Comparison of ENCODE assay signal across 28 mouse cellular contexts in genomic region chr17:46060253-46060652, GRCm38 (mm10). TPM values are rescaled to one million over a fixed set of nuclear protein-coding genes. Genes with fewer than 3 reads are reported as not detected.
DNase-seq lines count a peak whose midpoint lies in the region; ATAC-seq and TF ChIP-seq lines count a peak whose summit lies in the region.
"Had no signal": no experiment of that assay in that cellular context is flagged by ENCODE, and none has a peak within 500 bp of the region (broad histone marks: within the 10 kb centered on the region; RNA-seq: fewer than 3 reads in every experiment).

No protein-coding gene starts in this region.

- H3K4me1 ChIP-seq in kidney, adult 2 months (ENCODE audit: control insufficient read depth, insufficient read depth, low read length): peaks cover 7% of the 10 kb centered on the region; the same call in 1 of the 2 replicates
- H3K4me1 ChIP-seq in kidney, embryonic 15.5 days: peaks cover 28% of the 10 kb centered on the region

- peak; percentile 7 for DNase-seq in gastrocnemius, adult 2 months
- no peak for DNase-seq in gastrocnemius, postnatal 10 days
- peak; percentile 68 for DNase-seq in kidney, adult 2 months
- DNase-seq in urinary bladder, postnatal 14 days (ENCODE audit: low spot score): peak; percentile 25
- no peak for DNase-seq in urinary bladder, adult 2 months (ENCODE audit: low spot score)
- DNase-seq in kidney, postnatal 36 days: peak; percentile 41 to 43
- DNase-seq: adrenal gland, postnatal 10 days; adrenal gland, postnatal 36 days; B cell, adult 2 months; cerebellum, adult 11 months; cerebellum, adult 2 months; cerebellum, adult 9-11 months; cerebellum, postnatal 25 days; forebrain, postnatal 0 days; gastrocnemius, postnatal 36 days; heart, adult 2 months; heart, postnatal 14 days; heart, postnatal 4 days had no signal

- no peaks in the 10 kb centered on the region for H3K9me3 ChIP-seq in kidney, embryonic 15.5 days (replicated peaks)
- H3K9me3 ChIP-seq: embryonic facial prominence, embryonic 12.5 days; embryonic facial prominence, embryonic 15.5 days; G1E; heart, embryonic 10.5 days; heart, embryonic 13.5 days had no signal

- no peaks in the 10 kb centered on the region for H3K36me3 ChIP-seq in kidney, adult 2 months (ENCODE audit: control insufficient read depth, insufficient read depth, low read length)
- H3K36me3 ChIP-seq in kidney, embryonic 15.5 days: no peaks in the 10 kb centered on the region
- H3K36me3 ChIP-seq: embryonic facial prominence, embryonic 12.5 days; embryonic facial prominence, embryonic 15.5 days; G1E; heart, embryonic 10.5 days; heart, embryonic 13.5 days had no signal

- H3K4me3 ChIP-seq in gastrocnemius, adult 2 months: no peak overlapping the region
- no peak overlapping the region for H3K4me3 ChIP-seq in kidney, adult 2 months (ENCODE audit: insufficient read depth, low read depth, low read length)
- H3K4me3 ChIP-seq in kidney, embryonic 15.5 days (replicated peaks): no peak overlapping the region
- H3K4me3 ChIP-seq: embryonic facial prominence, embryonic 12.5 days; embryonic facial prominence, embryonic 15.5 days; heart, adult 2 months; heart, embryonic 10.5 days; heart, embryonic 13.5 days had no signal

- intact Hi-C loops in gastrocnemius, adult 2 months (cut with DNase I): no loop called here

- H3K27ac ChIP-seq in gastrocnemius, adult 2 months: no peak overlapping the region
- H3K27ac ChIP-seq in kidney, adult 2 months (ENCODE audit: insufficient read depth, low read depth, low read length): peak overlapping the region; percentile 15; the same call in 1 of the 2 replicates
- H3K27ac ChIP-seq in kidney, embryonic 15.5 days: no peak overlapping the region
- H3K27ac ChIP-seq: embryonic facial prominence, embryonic 12.5 days; embryonic facial prominence, embryonic 15.5 days; heart, adult 2 months; heart, embryonic 10.5 days; heart, embryonic 13.5 days; hindbrain, embryonic 14.5 days had no signal

- no peak for ATAC-seq in kidney, embryonic 15.5 days (replicated peaks; ENCODE audit: low FRiP score)
- no peak for ATAC-seq in megakaryocyte progenitor cell, adult 5-6 weeks (replicated peaks; ENCODE audit: poor library complexity)
- ATAC-seq: forebrain, embryonic 14.5 days; forebrain, postnatal 0 days; Patski had no signal

- no peak overlapping the region for H3K9ac ChIP-seq in kidney, embryonic 15.5 days
- H3K9ac ChIP-seq: embryonic facial prominence, embryonic 12.5 days; embryonic facial prominence, embryonic 15.5 days; forebrain, postnatal 0 days; heart, embryonic 13.5 days; hindbrain, embryonic 14.5 days had no signal

- 52% methylated on average over 3 of the region's 3 CpGs for WGBS in kidney, adult 2 months
- WGBS in kidney, embryonic 15.5 days: 69% methylated on average over 3 of the region's 3 CpGs

- H3K27me3 ChIP-seq in kidney, adult 2 months (replicated peaks; ENCODE audit: control insufficient read depth, insufficient read depth, low read length): no peaks in the 10 kb centered on the region
- H3K27me3 ChIP-seq in kidney, embryonic 15.5 days: no peaks in the 10 kb centered on the region
- H3K27me3 ChIP-seq: embryonic facial prominence, embryonic 12.5 days; embryonic facial prominence, embryonic 15.5 days had no signal

- no peak overlapping the region for H3K4me2 ChIP-seq in kidney, embryonic 15.5 days
- H3K4me2 ChIP-seq: embryonic facial prominence, embryonic 12.5 days; embryonic facial prominence, embryonic 15.5 days; heart, embryonic 13.5 days; hindbrain, embryonic 14.5 days had no signal

- TF ChIP-seq CTCF in gastrocnemius, adult 2 months (IDR thresholded peaks at IDR 0.05): no peak
- no peak for TF ChIP-seq CTCF in kidney, adult 2 months (conservative IDR thresholded peaks at IDR 0.05; ENCODE audit: insufficient read depth, insufficient read length, low read depth, low read length)

- TF ChIP-seq POLR2A in kidney, adult 2 months (IDR thresholded peaks at IDR 0.05; ENCODE audit: low read depth, low read length): no peak

RNA-seq across cellular contexts. Expression of gene Vegfa, which starts 28.1 kb away (rescaled TPM):
- 100 to 1,000 TPM; 135 to 219 TPM for total RNA-seq in gastrocnemius, adult 2 months (2021)
- total RNA-seq in gastrocnemius, postnatal 10 days (2021): 100 to 1,000 TPM in 1 of 2 experiments, 10 to 100 TPM in 1; 73.8 to 125 TPM
- 336 and 398 TPM in 2 replicates for polyA plus RNA-seq in kidney, adult 2 months (2012; rRNA removed)
- 5.9 and 6.6 TPM in 2 replicates for polyA plus RNA-seq in kidney, embryonic 15.5 days (2015; fragmentation: Nextera tagmentation; extraction: Ambion mirVana)
- 98.3 and 138 TPM in 2 replicates for polyA plus RNA-seq in urinary bladder, adult 2 months (2012; rRNA removed)
- 32.8 and 38.3 TPM in 2 replicates for total RNA-seq in megakaryocyte progenitor cell, adult 5-6 weeks (2015)
- total RNA-seq in megakaryocyte progenitor cell, adult 5-6 weeks (2017): 47.8 and 54.2 TPM in 2 replicates

RNA-seq across cellular contexts. Expression of gene Mrps18a, which starts 50.5 kb away (rescaled TPM):
- total RNA-seq in gastrocnemius, adult 2 months (2021): 100 to 1,000 TPM in 1 of 2 experiments, 10 to 100 TPM in 1; 84.2 to 104 TPM
- 10 to 100 TPM; 62.6 to 63.8 TPM for total RNA-seq in gastrocnemius, postnatal 10 days (2021)
- 94.6 and 120 TPM in 2 replicates for polyA plus RNA-seq in kidney, adult 2 months (2012; rRNA removed)
- polyA plus RNA-seq in kidney, embryonic 15.5 days (2015; fragmentation: Nextera tagmentation; extraction: Ambion mirVana): 154 and 155 TPM in 2 replicates
- 67.0 and 71.1 TPM in 2 replicates for polyA plus RNA-seq in urinary bladder, adult 2 months (2012; rRNA removed)
- 50.5 and 56.3 TPM in 2 replicates for total RNA-seq in megakaryocyte progenitor cell, adult 5-6 weeks (2015)
- 55.4 and 59.2 TPM in 2 replicates for total RNA-seq in megakaryocyte progenitor cell, adult 5-6 weeks (2017)

Comparison
In these comparisons a context has a peak if more than half of its experiments do, and no peak if none do; other contexts are left out.
1. DNase-seq: peak in gastrocnemius, adult 2 months (single experiment), kidney, adult 2 months (single experiment), urinary bladder, postnatal 14 days (single experiment) and kidney, postnatal 36 days (2 of 2); none in gastrocnemius, postnatal 10 days (single experiment) and urinary bladder, adult 2 months (single experiment).